Mouse (Mus musculus) heart, postnatal 10 days (tissue): ENCODE data around the gene Tmem88. TPM values are rescaled to one million over a fixed set of nuclear protein-coding genes. Genes with fewer than 3 reads are reported as not detected.
A peak's percentile ranks its signal among the peaks of the same experiment; 100 is the strongest.

Source experiments
- DNase-seq, 2 experiments: peaks; one replicate each; pipeline ENCODE4 v3.0.0; 2021
- intact Hi-C: fragments of 180-260 bp; cut with DNase I; formaldehyde crosslinking; loops from one replicate; pipeline ENCODE4 v1.15.1; 2025
- total RNA-seq, 2 experiments: library from RNA; stranded (reverse); gene quantifications; 2 replicates each; pipeline ENCODE4 v1.2.3; 2021

Tmem88 gene
- total RNA-seq: 10 to 100 TPM; 53.3 to 54.0 TPM

GRCm38 (mm10) chr11:69398059-69398458, at the start of gene Tmem88:
Gene Tmem88 (minus strand): TSS chr11:69398234.
- intact Hi-C loops: no loop called here
- peak; percentile 59 to 63 for DNase-seq

GRCm38 (mm10) chr11:69447299-69447698, 49.3 kb upstream of the Tmem88 start:
- DNase-seq: no peak
- intact Hi-C loops: no loop called here

GRCm38 (mm10) chr11:69443328-69443727, 45.3 kb upstream of the Tmem88 start:
- intact Hi-C loops: no loop called here
- DNase-seq: peak; percentile 23 to 50

- intact Hi-C loops: no loop called here
- no peak for DNase-seq
Measured at GRCm38 (mm10) chr11:69437291-69437690, 39.3 kb upstream of the Tmem88 start.

GRCm38 (mm10) chr11:69433189-69433588, 35.2 kb upstream of the Tmem88 start:
- no peak for DNase-seq
- intact Hi-C loops: loop anchor here (2.0 kb wide), 1 partner anchor 80 kb away; no protein-coding TSS in a partner anchor

GRCm38 (mm10) chr11:69432640-69432982, 34.6 kb upstream of the Tmem88 start:
- no peak for DNase-seq
- intact Hi-C loops: loop anchor here (1.0 to 2.0 kb wide), 3 partner anchors 31 to 163 kb away; no protein-coding TSS in a partner anchor

DNA sequence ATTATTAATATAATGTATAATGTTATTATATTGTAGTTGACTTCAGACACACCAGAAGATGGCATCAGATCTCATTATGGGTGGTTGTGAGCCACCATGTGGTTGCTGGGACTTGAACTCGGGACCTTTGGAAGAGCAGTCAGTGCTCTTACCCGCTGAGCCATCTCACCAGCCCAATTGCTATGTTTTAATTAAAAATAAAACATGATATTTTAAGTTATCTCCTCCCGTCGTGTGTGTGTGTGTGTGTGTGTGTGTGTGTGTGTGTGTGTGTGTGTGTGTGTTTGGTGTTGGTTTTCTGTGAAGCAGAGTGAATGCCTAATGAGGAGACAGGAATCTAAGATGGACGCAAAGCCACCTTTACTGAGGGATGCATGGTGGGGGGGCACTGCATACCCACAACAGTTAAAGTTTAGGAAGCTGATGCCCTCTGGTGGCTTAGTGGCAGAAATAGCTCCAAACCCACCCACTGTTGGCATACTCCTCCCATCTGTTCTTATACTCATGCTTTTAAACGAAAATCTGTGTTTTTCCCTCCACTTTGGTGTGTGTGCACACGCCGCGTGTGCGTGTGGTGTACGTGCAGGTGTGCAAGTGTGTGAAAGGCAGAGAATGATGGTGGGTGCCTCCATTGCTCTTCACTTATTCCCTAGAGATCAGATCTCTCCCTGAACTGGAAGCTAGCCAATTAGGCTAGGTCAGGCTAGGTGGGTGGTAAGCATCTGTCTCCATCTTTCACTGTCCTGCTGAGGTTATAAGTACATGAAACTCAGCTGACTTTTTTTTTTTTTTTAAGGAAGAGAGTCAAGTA, 34.0 kb upstream of the Tmem88 start:
- intact Hi-C loops: loop anchor here (1.0 to 2.0 kb wide), 3 partner anchors 31 to 163 kb away; no protein-coding TSS in a partner anchor
- DNase-seq: peak; percentile 80 to 84

- intact Hi-C loops: no loop called here
- DNase-seq: no peak
Measured at GRCm38 (mm10) chr11:69430631-69431030, 32.6 kb upstream of the Tmem88 start.

- intact Hi-C loops: no loop called here
- peak in 1 of 2 experiments; percentile 43 for DNase-seq
Measured at GRCm38 (mm10) chr11:69429313-69429712, 31.3 kb upstream of the Tmem88 start.

- peak in 1 of 2 experiments; percentile 43 for DNase-seq
- intact Hi-C loops: no loop called here
Measured at GRCm38 (mm10) chr11:69428751-69429150, 30.7 kb upstream of the Tmem88 start.

GRCm38 (mm10) chr11:69426246-69426645, 28.2 kb upstream of the Tmem88 start:
- intact Hi-C loops: no loop called here
- DNase-seq: no peak

DNA sequence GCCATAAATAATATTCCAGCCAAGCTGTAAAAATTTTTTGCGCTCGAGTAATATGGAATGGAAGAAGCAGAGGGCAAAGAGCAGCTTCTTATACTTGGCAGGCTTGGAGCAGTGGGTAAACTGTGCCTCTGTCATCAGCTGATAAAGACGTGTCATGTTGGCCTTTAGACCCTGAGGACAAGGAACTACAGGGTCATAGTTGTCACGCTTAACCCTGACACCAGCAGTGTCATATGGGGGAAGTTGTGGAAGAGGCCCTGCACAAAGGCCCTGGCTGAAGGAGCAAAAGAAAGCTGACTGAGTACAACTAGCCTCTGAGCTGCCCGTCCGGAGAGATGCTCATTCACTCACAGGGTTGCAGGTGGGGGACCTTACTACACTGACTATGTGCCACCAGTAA, 25.9 kb upstream of the Tmem88 start:
- intact Hi-C loops: no loop called here

DNA sequence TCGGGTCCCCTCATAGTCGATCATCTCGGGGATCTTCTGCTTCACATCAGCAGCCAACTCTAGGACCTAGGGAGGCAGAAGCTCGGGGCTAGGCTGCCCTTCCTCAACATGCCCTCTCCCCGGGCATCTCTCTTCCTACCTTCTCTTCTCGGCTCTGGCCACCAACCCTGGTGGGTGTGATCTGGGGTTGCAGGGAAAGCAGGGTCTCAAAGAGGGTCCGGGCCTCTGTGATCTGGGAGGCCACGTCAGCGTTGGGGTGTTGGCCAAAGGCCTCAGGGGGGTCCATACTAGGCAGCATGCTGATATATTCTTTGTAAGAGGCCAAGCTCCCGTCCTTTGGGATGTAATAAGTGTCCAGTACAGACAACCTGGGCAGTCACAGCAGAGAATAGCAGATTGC, 24.8 kb upstream of the Tmem88 start:
- intact Hi-C loops: no loop called here
- no peak for DNase-seq

More for the DNA sequence above, 25.9 kb upstream of the Tmem88 start:
- DNase-seq: no peak

DNA sequence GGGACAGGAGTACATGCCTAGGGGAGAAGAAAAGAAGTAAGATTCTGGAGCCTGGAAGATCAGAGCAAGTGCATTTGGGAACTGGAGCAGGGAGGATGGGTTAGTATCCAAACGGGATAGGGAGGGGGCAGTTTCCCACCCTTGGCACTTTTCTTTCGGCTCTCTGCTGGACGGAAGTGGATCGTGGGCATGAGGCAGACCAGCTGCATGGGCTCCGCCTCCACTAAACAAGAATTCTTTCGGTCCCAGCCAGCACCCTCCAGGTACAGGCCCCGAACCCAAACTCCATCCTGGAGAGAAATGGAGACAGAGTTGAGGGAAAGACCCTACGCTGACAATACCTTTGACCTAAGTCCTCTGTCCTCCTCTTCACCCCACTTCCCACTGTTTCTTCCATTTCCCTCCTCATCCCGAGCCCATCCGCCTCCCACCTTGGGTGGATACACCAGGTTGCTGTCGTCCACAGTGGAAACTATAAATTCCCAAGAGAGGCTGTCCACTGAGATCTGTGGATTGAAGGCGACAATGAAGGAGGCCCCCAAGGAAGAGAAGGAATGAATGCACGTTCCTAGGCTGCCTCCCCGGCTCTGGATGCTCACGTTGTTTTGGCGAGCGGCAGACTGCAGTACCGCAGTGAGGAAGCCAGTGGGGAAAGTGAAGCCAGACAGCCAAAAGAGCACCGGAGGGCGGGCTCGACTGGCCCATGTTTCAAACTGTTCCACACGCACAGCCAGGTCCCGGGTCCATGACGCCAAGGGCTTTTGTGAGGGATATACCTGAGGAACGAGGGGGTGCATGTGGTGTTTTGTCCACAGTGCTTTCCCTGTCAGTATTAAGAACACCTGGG, 23.3 kb upstream of the Tmem88 start:
- DNase-seq: no peak
- intact Hi-C loops: no loop called here

DNA sequence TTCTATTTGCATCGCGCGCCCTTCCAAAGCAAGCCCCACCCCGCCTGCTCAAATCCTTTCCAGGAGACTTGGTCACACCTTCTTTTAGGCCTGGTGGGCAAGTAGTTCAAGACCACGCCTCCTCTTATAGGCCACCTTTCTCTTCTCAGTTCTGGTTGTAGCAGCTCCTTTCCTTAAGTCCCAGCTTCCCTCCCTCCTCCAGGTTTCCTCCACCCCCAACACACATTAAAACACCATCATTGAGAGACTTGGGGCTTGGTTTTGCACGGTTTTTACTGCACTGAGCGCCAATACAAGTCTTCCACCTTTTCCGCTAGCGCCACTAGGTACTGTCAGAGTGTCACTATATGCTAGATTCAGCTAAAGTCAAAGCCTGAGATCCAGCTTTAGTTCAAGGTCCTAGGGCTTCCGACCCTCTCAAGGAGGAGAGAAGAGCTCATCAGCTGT, 22.5 kb upstream of the Tmem88 start:
- DNase-seq: no peak
- intact Hi-C loops: no loop called here

DNA sequence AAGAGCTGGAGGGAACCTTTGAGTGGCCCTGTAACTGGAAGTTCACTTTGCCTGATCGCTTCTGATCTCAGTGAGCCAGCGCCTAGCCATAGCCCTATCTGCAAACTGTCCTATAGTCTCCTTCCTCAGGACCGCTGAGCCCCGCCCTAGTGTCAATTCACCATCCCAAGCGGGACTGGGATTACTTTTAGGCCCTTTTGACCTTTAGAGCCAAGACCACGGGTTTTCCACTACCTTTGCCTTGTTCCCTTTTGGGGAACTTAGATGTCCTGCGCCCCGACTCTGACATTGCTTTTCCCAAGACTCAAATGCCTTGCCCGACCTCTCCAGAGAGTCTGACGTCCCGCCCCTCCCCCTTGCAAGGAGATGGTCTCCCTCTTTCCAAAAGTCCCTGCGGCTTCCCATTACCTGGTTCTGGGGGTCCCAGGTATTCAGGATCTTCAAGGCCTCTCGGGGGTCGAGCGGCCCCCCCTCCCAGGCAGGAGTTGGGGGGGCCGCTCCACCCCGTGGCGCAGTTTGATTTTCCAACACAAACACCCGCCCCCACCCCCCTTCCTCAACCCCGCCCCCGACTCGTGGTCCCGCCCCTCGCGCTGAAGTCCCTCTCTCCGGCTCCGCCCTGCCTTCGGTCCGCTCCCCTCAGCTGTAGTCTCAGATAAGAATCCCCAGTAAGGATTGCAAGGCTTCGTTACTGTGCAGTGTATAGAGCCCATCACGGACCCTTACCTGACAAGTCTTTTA, 21.9 kb upstream of the Tmem88 start:
- intact Hi-C loops: loop anchor here (1.0 to 10.0 kb wide), 2 partner anchors 19 to 325 kb away; partner anchors contain the start of gene Per1

GRCm38 (mm10) chr11:69419443-69419812, 21.4 kb upstream of the Tmem88 start:
- DNase-seq: peak; percentile 60 to 69
- intact Hi-C loops: loop anchor here (1.0 to 10.0 kb wide), 2 partner anchors 18 to 325 kb away; partner anchors contain the start of gene Per1

More for the DNA sequence above, 21.9 kb upstream of the Tmem88 start:
- peak; percentile 66 to 71 for DNase-seq

DNA sequence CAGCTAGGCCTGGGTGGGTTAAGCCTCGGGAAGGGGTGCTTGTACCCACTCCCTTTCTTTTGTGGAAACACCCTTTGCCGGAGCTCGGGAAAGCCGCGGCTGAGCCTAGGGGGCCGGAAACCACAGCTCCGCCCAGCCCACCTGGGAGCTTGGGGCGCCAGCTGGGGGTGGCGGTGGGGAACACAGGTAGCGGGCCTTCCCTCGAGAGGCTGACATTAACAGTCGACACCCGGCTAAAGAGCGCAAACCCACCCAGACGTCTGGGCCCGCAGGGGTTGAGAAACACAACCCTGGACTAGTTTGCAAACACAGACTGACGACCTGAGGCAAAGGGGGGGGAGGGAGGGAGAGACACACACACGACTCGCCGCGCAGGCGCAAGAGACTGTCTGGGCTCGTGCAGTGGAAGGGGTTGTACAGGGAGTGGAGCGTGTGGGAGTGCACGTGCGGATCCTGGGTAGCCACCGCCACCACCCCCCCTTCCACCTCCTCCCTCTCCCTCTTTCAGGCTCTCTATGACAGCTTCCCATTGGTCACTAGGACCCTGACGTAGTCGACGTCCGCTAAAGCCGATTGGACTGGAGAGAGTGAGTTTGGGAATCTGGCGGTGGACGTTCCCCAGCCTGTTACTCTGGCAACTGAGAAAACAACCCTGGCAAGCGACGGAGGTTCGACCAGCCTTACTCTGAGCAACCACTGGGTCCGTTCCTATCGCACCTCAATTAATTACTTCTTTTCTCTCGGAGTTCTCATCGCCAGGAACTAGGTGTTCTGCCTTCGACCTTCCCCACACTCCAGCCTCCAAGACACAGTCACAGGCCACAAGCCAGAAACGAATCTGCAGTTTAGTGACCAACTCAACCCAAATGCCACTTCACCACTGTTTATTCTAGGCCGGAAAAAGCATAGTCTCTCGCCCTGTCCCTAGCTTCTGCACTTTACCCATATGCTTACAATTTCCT, 20.7 kb upstream of the Tmem88 start:
- DNase-seq: peak; percentile 95
- intact Hi-C loops: loop anchor here (1.0 to 10.0 kb wide), 3 partner anchors 8 to 324 kb away; partner anchors contain the start of gene Per1
